Mouse (Mus musculus) liver, adult 2 months (tissue): Measurements from ENCODE around the gene Stk32b.

Experiments used
- CTCF ChIP-seq: fragments of 200-500 bp; IDR thresholded peaks from 2 replicates; pipeline ENCODE4 v1.5.1; 2011; ENCODE audit warnings: low read depth, low read length, control low read depth
- POLR2A ChIP-seq: fragments of 200-500 bp; IDR thresholded peaks from 2 replicates; pipeline ENCODE4 v1.6.1; 2011; ENCODE audit warnings: low read length, control low read depth; ENCODE audit not compliant: insufficient read depth; ENCODE audit errors: extremely low read depth

- TF ChIP-seq CTCF: no peak
- no peak for TF ChIP-seq POLR2A
Measured at GRCm38 (mm10) chr5:37730781-37731180, 13.8 kb upstream of the Stk32b start.
